Mouse (Mus musculus): ENCODE measurements around the gene Dner. TPM values are rescaled to one million over a fixed set of nuclear protein-coding genes. Genes with fewer than 3 reads are reported as not detected.

Gene Dner
- total and polyA plus RNA-seq, 3 experiments = not detected

DNA sequence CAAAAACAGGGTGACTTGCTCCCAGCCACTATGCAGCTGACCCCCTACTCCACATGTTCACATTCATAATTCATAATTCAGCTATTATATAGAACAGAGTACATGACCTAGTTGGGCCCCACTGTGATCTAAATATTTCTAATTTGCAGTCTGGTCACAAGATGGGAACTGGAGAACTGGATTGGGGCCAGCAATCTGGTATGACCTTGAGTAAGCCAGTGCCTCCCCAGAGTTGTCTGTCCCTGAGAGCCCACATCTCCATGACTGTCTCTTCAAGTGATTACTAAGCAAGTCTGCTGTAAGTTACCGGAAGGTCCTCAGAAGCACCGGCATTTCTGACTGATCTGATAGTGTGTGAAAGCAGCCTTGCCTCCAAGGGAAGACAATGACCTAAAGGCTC, 49.2 kb downstream of the Dner start:
- Histone ChIP-seq H3K9ac (ENCODE audit: control insufficient read depth, low read depth, low read length, poor library complexity, severe bottlenecking) (no peak overlapping the region), H3K79me2 (ENCODE audit: control insufficient read depth, insufficient read depth, low read length, poor library complexity) (no peaks in the 10 kb centered on the region), H3K9me3 (replicated peaks; ENCODE audit: insufficient read depth, low read length) (no peaks in the 10 kb centered on the region), H3K27me3 (ENCODE audit: control insufficient read depth in 1 of 2, insufficient read depth in 2 of 2, low read length in 2 of 2) (no peaks in the 10 kb centered on the region), H3K4me1 (ENCODE audit: control insufficient read depth in 1 of 2, insufficient read depth in 2 of 2, low read length in 2 of 2) (no peaks in the 10 kb centered on the region), H3K27ac (ENCODE audit: control insufficient read depth, low read depth, low read length) (no peak overlapping the region), H3K4me3 (ENCODE audit: control insufficient read depth in 1 of 2, insufficient read depth in 1 of 2, low read depth in 2 of 2, low read length in 2 of 2) (no peak overlapping the region), H3K36me3 (ENCODE audit: control insufficient read depth in 1 of 2, insufficient read depth in 2 of 2, low read length in 2 of 2) (no peaks in the 10 kb centered on the region)
- no peak for DNase-seq (ENCODE audit: low read depth, low spot score)
- TF ChIP-seq RAD21 (IDR thresholded peaks at IDR 0.05; ENCODE audit: low read depth, low read length) (no peak), MEF2A (IDR thresholded peaks at IDR 0.05; ENCODE audit: extremely low read depth, insufficient replicate concordance, low read depth, low read length, poor library complexity, severe bottlenecking) (no peak), ZC3H11A (IDR thresholded peaks at IDR 0.05; ENCODE audit: low read depth, low read length) (no peak), ZMIZ1 (IDR thresholded peaks at IDR 0.05; ENCODE audit: low read depth, low read length) (no peak)

DNA sequence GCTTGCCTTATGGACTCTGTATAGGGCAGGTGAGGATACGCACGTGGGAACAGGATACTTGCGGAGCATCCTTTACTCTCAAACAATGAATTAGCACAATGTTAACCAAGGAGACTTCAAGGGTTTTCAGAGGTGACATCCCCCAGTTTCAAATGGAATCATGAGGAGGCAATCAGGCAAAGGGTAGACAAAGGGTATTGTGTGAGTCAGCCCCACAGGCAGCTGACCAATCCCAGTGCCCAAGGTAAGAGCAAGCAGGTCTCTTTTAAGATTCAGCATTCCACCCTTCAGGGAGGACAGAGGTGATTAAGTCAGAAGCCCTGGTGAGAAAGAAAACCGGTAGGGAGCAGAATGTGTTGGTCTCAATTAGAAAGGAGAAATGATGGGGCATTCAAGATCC, 55.6 kb downstream of the Dner start:
- H3K4me3 ChIP-seq (ENCODE audit: control insufficient read depth in 1 of 2, insufficient read depth in 1 of 2, low read depth in 2 of 2, low read length in 2 of 2) = no peak overlapping the region
- H3K9ac ChIP-seq (ENCODE audit: control insufficient read depth, low read depth, low read length, poor library complexity, severe bottlenecking) = no peak overlapping the region
- no peaks in the 10 kb centered on the region for H3K36me3 ChIP-seq (ENCODE audit: control insufficient read depth in 1 of 2, insufficient read depth in 2 of 2, low read length in 2 of 2)
- H3K79me2 ChIP-seq (ENCODE audit: control insufficient read depth, insufficient read depth, low read length, poor library complexity) = no peaks in the 10 kb centered on the region
- H3K27me3 ChIP-seq (ENCODE audit: control insufficient read depth in 1 of 2, insufficient read depth in 2 of 2, low read length in 2 of 2) = no peaks in the 10 kb centered on the region
- DNase-seq (ENCODE audit: low read depth, low spot score) = no peak
- H3K27ac ChIP-seq (ENCODE audit: control insufficient read depth, low read depth, low read length) = no peak overlapping the region
- no peaks in the 10 kb centered on the region for H3K9me3 ChIP-seq (replicated peaks; ENCODE audit: insufficient read depth, low read length)
- no peak for TF ChIP-seq ZMIZ1 (IDR thresholded peaks at IDR 0.05; ENCODE audit: low read depth, low read length)
- no peak for TF ChIP-seq MYB (IDR thresholded peaks at IDR 0.05; ENCODE audit: low read depth, low read length)
- no peak for TF ChIP-seq ZC3H11A (IDR thresholded peaks at IDR 0.05; ENCODE audit: low read depth, low read length)
- TF ChIP-seq MXI1 (IDR thresholded peaks at IDR 0.05; ENCODE audit: low read depth, low read length) = no peak
- no peak for TF ChIP-seq BHLHE40 (IDR thresholded peaks at IDR 0.05; ENCODE audit: borderline replicate concordance, low read depth, low read length)
- no peaks in the 10 kb centered on the region for H3K4me1 ChIP-seq (ENCODE audit: control insufficient read depth in 1 of 2, insufficient read depth in 2 of 2, low read length in 2 of 2)

DNA sequence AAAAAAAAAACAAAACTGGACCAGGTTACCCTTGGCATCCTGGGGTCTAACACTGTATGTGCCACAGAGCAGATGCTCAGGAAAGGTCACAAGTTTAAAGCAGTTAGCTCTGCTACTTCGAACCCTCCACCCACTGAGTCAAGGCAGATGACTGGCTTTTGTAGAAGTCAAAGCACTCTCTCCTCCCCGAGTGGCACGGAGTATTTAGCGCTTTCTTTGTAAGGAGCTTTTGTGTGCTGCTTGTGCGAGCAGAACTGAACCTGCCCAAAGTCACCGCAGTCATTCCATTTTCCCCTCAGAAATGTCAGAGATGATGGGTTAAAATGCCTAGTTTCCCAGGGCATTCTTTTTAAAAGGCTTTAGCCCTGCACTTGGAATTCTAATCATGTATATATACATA, 59.1 kb downstream of the Dner start:
- no peak for DNase-seq (ENCODE audit: low read depth, low spot score)
- Histone ChIP-seq H3K4me1 (ENCODE audit: control insufficient read depth in 1 of 2, insufficient read depth in 2 of 2, low read length in 2 of 2) (no peaks in the 10 kb centered on the region), H3K79me2 (ENCODE audit: control insufficient read depth, insufficient read depth, low read length, poor library complexity) (no peaks in the 10 kb centered on the region), H3K9ac (ENCODE audit: control insufficient read depth, low read depth, low read length, poor library complexity, severe bottlenecking) (no peak overlapping the region), H3K36me3 (ENCODE audit: control insufficient read depth in 1 of 2, insufficient read depth in 2 of 2, low read length in 2 of 2) (no peaks in the 10 kb centered on the region), H3K9me3 (replicated peaks; ENCODE audit: insufficient read depth, low read length) (no peaks in the 10 kb centered on the region), H3K27me3 (ENCODE audit: control insufficient read depth in 1 of 2, insufficient read depth in 2 of 2, low read length in 2 of 2) (no peaks in the 10 kb centered on the region), H3K4me3 (ENCODE audit: control insufficient read depth in 1 of 2, insufficient read depth in 1 of 2, low read depth in 2 of 2, low read length in 2 of 2) (no peak overlapping the region), H3K27ac (ENCODE audit: control insufficient read depth, low read depth, low read length) (no peak overlapping the region)
- TF ChIP-seq TCF12 (IDR thresholded peaks at IDR 0.05; ENCODE audit: low read depth, low read length) = no peak
- TF ChIP-seq USF2 (IDR thresholded peaks at IDR 0.05; ENCODE audit: borderline replicate concordance in 1 of 2, insufficient read depth in 1 of 2, low read depth in 1 of 2, low read length in 2 of 2) = no peak
- TF ChIP-seq ZC3H11A (IDR thresholded peaks at IDR 0.05; ENCODE audit: low read depth, low read length) = no peak
- TF ChIP-seq ZMIZ1 (IDR thresholded peaks at IDR 0.05; ENCODE audit: low read depth, low read length) = no peak
- no peak for TF ChIP-seq MAZ (IDR thresholded peaks at IDR 0.05; ENCODE audit: low read depth, low read length)
- no peak for TF ChIP-seq NELFE (IDR thresholded peaks at IDR 0.05; ENCODE audit: low read depth, low read length)

All from MEL (cell line).